Mouse (Mus musculus) embryonic facial prominence, embryonic 11.5 days (tissue): ENCODE measurements at regions not wholly inside any gene's neighbourhood (a gene's known extent, or its start where the extent isn't known, plus 50 kb on each side); places are given as distances from the start of the nearest gene placed in this dataset.

Experiments
- ATAC-seq: fragments of 200-750 bp; cut with Nextera tagmentation; replicated peaks from 2 replicates; pipeline ENCODE4 v1.8.0; 2017; ENCODE audit warnings: low read depth; ENCODE audit not compliant: insufficient number of reproducible peaks, low FRiP score, low TSS enrichment
- DNase-seq: peaks from one replicate; pipeline ENCODE4 v3.0.0-alpha.2; 2015; ENCODE audit warnings: low spot score
- H3K27ac ChIP-seq: fragments of 300-500 bp; sonication (generic); replicated peaks from 2 replicates; pipeline ENCODE4 v1.5.1; 2014; ENCODE audit warnings: mild to moderate bottlenecking, low read depth, low read length, control low read depth
- H3K27me3 ChIP-seq: fragments of 300-500 bp; sonication (generic); 2 replicates; pipeline ENCODE4 v1.6.1; 2014; ENCODE audit warnings: mild to moderate bottlenecking, low read length, moderate library complexity, mixed read lengths; ENCODE audit not compliant: control insufficient read depth, insufficient read depth
- H3K36me3 ChIP-seq: fragments of 300-500 bp; sonication (generic); replicated peaks from 2 replicates; pipeline ENCODE4 v1.6.1; 2014; ENCODE audit warnings: low read depth, mild to moderate bottlenecking, low read length, moderate library complexity, mixed read lengths; ENCODE audit not compliant: control insufficient read depth, insufficient read depth
- H3K4me1 ChIP-seq: fragments of 300-500 bp; sonication (generic); 2 replicates; pipeline ENCODE4 v1.6.1; 2014; ENCODE audit warnings: low read length, mixed read lengths; ENCODE audit not compliant: control insufficient read depth, insufficient read depth
- H3K4me2 ChIP-seq: fragments of 300-500 bp; sonication (generic); 2 replicates; pipeline ENCODE4 v1.6.1; 2014; ENCODE audit warnings: low read depth, mild to moderate bottlenecking, control low read depth, low read length, moderate library complexity
- H3K4me3 ChIP-seq: fragments of 300-500 bp; sonication (generic); 2 replicates; pipeline ENCODE4 v1.5.1; 2014; ENCODE audit warnings: low read depth, low read length, control low read depth
- H3K9ac ChIP-seq: fragments of 300-500 bp; sonication (generic); replicated peaks from 2 replicates; pipeline ENCODE4 v1.6.1; 2014; ENCODE audit warnings: mild to moderate bottlenecking, control low read depth, low read length
- H3K9me3 ChIP-seq: fragments of 300-500 bp; sonication (generic); replicated peaks from 2 replicates; pipeline ENCODE4 v1.6.1; 2016; ENCODE audit warnings: mild to moderate bottlenecking, low read length, inconsistent platforms, mixed read lengths; ENCODE audit not compliant: control insufficient read depth
- WGBS: fragments of 180-500 bp; shearing (Covaris S2); extraction: QIAGEN DNeasy Blood & Tissue Kit; methylation state at CpG from one replicate; pipeline ENCODE4 v1.1.7; 2014; 5-methylcytosine and 5-hydroxymethylcytosine counted together

DNA sequence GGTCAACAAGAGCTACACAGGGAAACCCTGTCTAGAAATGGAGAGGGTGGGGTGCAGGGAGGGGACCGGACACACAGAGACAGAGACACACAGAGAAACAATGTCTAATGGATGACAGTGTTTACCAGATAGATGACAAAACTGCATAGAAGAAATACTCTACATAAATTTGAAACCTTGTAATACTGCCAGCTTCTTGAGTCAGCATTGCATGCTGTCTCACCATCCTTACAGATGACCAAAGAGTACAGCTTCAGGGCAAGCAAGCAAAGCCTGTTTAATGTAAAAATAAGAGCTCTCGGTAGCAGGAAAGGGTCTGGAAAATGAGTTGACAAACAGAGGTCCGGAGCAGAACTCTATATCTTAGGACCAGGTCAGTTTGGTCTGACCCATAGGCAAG, 189.5 kb downstream of the Mreg start:
- DNase-seq (no peak), ATAC-seq (no peak)
- Histone ChIP-seq H3K9me3 (no peaks in the 10 kb centered on the region), H3K9ac (no peak overlapping the region), H3K4me1 (no peaks in the 10 kb centered on the region), H3K4me3 (no peak overlapping the region), H3K4me2 (no peak overlapping the region), H3K27ac (no peak overlapping the region), H3K36me3 (no peaks in the 10 kb centered on the region), H3K27me3 (no peaks in the 10 kb centered on the region)
- WGBS, result 90% methylated on average over 3 of the region's 3 CpGs

DNA sequence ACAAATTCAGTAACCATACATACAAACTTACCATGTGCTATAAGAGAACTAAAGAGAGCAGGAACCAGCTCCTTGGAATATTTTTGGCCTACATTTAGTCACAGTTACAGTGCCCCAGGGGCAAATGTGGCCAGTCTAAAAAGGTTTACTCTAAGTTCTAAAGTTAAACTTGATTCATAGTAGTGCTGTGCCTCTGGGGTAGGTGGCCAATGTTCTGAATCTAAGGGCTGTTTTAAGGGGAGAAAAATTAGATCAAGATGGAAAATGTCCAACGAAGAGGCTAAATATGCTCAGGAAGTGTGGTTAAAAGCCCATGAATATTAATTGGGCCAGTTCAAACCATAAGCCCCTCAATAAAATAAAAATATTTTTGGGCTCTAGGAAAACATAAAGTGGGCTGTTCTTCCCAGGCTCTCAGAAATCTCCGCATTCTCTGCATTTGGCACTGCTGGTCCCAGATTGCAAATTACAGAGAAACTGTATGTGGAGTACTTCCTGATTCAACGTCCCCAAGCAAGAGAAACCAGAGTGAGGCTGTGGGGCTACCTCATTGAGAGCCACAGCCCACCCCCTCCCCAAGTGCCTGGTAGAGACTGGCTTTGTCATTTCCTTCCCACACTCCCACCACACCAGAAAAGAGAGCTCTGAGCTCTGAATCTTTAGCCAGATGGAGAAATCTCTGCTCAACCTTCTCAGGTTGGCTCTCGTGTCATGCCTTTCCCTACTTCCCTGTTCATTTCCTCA, 193.5 kb downstream of the Mreg start:
- WGBS, result 59% methylated on average over 4 of the region's 4 CpGs
- DNase-seq (peak; percentile 47), ATAC-seq (no peak; the same call in 1 of the 2 replicates)
- H3K9me3 ChIP-seq, result no peaks in the 10 kb centered on the region
- H3K36me3 ChIP-seq, result no peaks in the 10 kb centered on the region
- no peaks in the 10 kb centered on the region for H3K4me1 ChIP-seq
- no peak overlapping the region for H3K9ac ChIP-seq
- no peak overlapping the region for H3K27ac ChIP-seq
- H3K4me3 ChIP-seq, result no peak overlapping the region
- H3K4me2 ChIP-seq, result no peak overlapping the region
- H3K27me3 ChIP-seq, result no peaks in the 10 kb centered on the region

DNA sequence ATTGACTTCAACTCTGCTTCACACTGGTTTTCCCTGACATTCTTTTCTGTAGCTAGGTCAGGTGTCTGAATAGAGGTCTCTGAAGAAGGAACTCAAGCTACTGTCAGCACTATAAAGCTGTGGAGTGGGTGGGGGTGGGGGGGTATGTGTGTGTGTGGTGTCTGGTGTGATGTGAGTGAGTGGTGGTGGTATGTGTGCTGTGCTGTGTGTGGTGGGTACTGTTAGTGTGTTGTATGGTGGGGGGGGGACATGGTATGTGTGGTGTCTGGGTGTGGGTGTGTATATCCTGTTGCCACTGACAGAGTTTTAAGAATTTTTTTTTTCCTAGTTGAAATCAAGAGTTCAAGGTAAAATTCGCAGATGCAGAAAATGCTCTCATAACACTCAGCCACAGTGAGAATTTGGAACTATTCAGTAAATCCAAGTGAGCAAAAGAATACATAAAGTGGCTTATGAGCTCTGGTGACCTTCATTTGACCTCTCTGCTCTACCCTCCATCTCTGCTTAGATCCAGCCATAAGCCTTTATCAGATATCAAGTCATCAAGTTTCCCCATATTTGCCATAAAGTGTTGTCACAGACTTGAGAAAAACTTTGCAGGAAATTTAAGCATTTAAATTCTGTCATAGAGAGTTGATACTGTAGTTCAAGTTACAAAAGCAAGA, 194.2 kb downstream of the Mreg start:
- no peak overlapping the region for H3K4me3 ChIP-seq
- H3K9me3 ChIP-seq, result no peaks in the 10 kb centered on the region
- no peak overlapping the region for H3K9ac ChIP-seq
- no peak overlapping the region for H3K27ac ChIP-seq
- DNase-seq (no peak), ATAC-seq (0 out of 2 replicates have a peak, but pooled peaks have one; percentile 65)
- no peaks in the 10 kb centered on the region for H3K36me3 ChIP-seq
- H3K27me3 ChIP-seq, result no peaks in the 10 kb centered on the region
- 80% methylated on average over 1 of the region's 1 CpGs for WGBS
- H3K4me1 ChIP-seq, result no peaks in the 10 kb centered on the region
- H3K4me2 ChIP-seq, result no peak overlapping the region

DNA sequence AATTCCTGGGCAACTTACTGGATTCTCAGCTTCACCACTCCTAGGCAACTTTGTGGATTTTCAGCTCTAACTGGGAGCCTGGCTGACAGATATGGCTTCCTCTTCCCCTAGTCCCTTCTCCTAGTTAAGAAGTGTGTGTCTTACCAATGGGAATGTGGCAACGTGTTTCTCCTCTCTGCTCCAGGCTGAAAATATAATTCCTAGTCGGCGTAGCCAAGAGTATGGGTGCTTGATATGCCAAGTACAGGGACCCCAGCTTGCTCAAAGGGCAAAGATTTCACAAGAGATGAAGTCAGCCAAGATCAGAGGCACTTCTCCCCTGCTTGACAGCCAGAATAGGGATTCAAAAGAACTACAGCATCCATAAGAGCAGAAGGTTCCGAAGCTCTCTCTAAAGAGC, 196.6 kb downstream of the Mreg start:
- DNase-seq (no peak), ATAC-seq (no peak)
- WGBS, result 85% methylated on average over 4 of the region's 4 CpGs
- no peak overlapping the region for H3K4me2 ChIP-seq
- H3K9ac ChIP-seq, result no peak overlapping the region
- no peaks in the 10 kb centered on the region for H3K27me3 ChIP-seq
- H3K4me1 ChIP-seq, result no peaks in the 10 kb centered on the region
- no peaks in the 10 kb centered on the region for H3K9me3 ChIP-seq
- no peak overlapping the region for H3K4me3 ChIP-seq
- H3K36me3 ChIP-seq, result no peaks in the 10 kb centered on the region
- no peak overlapping the region for H3K27ac ChIP-seq

GRCm38 (mm10) chr1:72014580-72014979, 197.5 kb downstream of the Mreg start:
- 68% methylated on average over 2 of the region's 2 CpGs for WGBS
- Histone ChIP-seq H3K9ac (no peak overlapping the region), H3K4me3 (no peak overlapping the region), H3K9me3 (no peaks in the 10 kb centered on the region), H3K27me3 (no peaks in the 10 kb centered on the region), H3K4me2 (no peak overlapping the region), H3K4me1 (no peaks in the 10 kb centered on the region), H3K27ac (no peak overlapping the region), H3K36me3 (no peaks in the 10 kb centered on the region)
- ATAC-seq, result no peak
- no peak for DNase-seq

GRCm38 (mm10) chr1:72013863-72014262, 198.2 kb downstream of the Mreg start:
- no peaks in the 10 kb centered on the region for H3K36me3 ChIP-seq
- H3K9ac ChIP-seq, result no peak overlapping the region
- no peaks in the 10 kb centered on the region for H3K27me3 ChIP-seq
- H3K9me3 ChIP-seq, result no peaks in the 10 kb centered on the region
- H3K27ac ChIP-seq, result no peak overlapping the region
- no peak for ATAC-seq
- H3K4me2 ChIP-seq, result no peak overlapping the region
- H3K4me3 ChIP-seq, result no peak overlapping the region
- no peak for DNase-seq
- WGBS, result 92% methylated on average over 7 of the region's 7 CpGs
- no peaks in the 10 kb centered on the region for H3K4me1 ChIP-seq

DNA sequence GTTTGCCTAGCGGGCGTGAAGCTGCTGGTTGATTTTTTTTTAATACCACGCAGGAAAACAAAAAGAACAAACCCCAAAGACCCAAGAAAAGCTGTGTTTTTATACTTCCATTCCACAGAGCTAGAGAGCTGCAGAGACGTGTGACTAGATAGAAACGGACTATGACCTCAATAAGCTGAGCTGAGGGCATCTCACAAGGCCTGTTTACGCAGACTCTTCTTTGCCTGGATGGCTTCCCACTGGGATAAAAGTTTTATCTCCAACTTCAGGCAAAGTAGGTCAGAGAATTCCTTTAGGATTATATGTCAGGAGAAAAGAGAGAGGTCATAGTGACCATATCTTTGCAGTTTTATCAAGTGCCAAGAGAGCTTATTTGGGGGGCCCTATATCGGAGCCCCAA, 199.4 kb downstream of the Mreg start:
- WGBS, result 75% methylated on average over 7 of the region's 7 CpGs
- no peak for ATAC-seq
- no peak overlapping the region for H3K4me2 ChIP-seq

GRCm38 (mm10) chr1:72009270-72009928, 202.7 kb downstream of the Mreg start:
- WGBS, result 32% methylated on average over 7 of the region's 7 CpGs
- H3K27me3 ChIP-seq, result no peaks in the 10 kb centered on the region
- no peaks in the 10 kb centered on the region for H3K4me1 ChIP-seq
- ATAC-seq (no peak), DNase-seq (no peak)
- no peak overlapping the region for H3K4me3 ChIP-seq
- H3K9me3 ChIP-seq, result no peaks in the 10 kb centered on the region
- no peak overlapping the region for H3K27ac ChIP-seq
- H3K4me2 ChIP-seq, result no peak overlapping the region
- H3K9ac ChIP-seq, result no peak overlapping the region
- no peaks in the 10 kb centered on the region for H3K36me3 ChIP-seq

More for the DNA sequence above, 199.4 kb downstream of the Mreg start:
- no peak overlapping the region for H3K4me3 ChIP-seq
- no peaks in the 10 kb centered on the region for H3K4me1 ChIP-seq
- H3K27me3 ChIP-seq, result no peaks in the 10 kb centered on the region
- no peak overlapping the region for H3K9ac ChIP-seq
- no peaks in the 10 kb centered on the region for H3K9me3 ChIP-seq
- DNase-seq, result no peak
- no peaks in the 10 kb centered on the region for H3K36me3 ChIP-seq
- H3K27ac ChIP-seq, result no peak overlapping the region
